Mouse (Mus musculus): ENCODE results near the gene Il1rapl2.

DNA sequence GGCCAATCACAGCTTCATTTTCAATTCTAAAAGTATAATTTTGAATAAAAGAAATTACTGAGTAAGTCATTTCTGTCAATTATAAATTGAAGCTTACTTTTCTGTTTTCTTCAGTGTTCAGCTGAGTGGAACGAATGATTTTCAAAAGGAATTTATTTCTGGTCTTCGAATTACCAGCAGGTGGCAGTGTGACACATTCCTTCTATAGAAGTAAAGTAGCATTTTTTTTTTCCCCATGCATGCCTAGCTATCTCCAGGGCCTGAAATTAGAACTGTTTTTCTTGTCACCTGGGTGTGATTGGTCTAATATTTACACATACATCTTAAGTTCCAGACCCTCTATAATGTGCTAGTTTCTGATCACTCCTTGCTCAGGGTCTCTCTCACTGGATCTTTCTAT lies 96.6 kb downstream of the Il1rapl2 start:
- no peak for TF ChIP-seq POU5F1 (IDR thresholded peaks at IDR 0.05; ENCODE audit: borderline replicate concordance, low read length)
- no peak for TF ChIP-seq CTCF (conservative IDR thresholded peaks at IDR 0.05; ENCODE audit: low read length)

Measured in E14TG2a.4 (cell line).